Mouse (Mus musculus): ENCODE results near the gene Grm5. TPM values are rescaled to one million over a fixed set of nuclear protein-coding genes. Genes with fewer than 3 reads are reported as not detected.
A peak's percentile ranks its signal among the peaks of the same experiment; 100 is the strongest.

The Grm5 gene
- polyA plus RNA-seq, 1 experiment = not detected

GRCm38 (mm10) chr7:88128080-88128848, 544.3 kb downstream of the Grm5 start:
- Histone ChIP-seq H3K27ac (ENCODE audit: insufficient read depth, low read length) (no peak overlapping the region), H3K27me3 (ENCODE audit: control insufficient read depth, insufficient read depth, low read length) (0 out of 2 replicates have a peak, but pooled peaks cover 2% of the 10 kb centered on the region), H3K4me1 (ENCODE audit: control insufficient read depth, insufficient read depth, insufficient read length) (peaks cover 3% of the 10 kb centered on the region; the same call in 1 of the 2 replicates), H3K4me3 (ENCODE audit: extremely low read depth, insufficient read depth, insufficient read length) (no peak overlapping the region), H3K36me3 (ENCODE audit: control insufficient read depth, insufficient read depth, low read length) (no peaks in the 10 kb centered on the region)
- no peak for DNase-seq (ENCODE audit: low read depth in 1 of 2, low spot score in 2 of 2)
- 83% methylated on average over 8 of the region's 8 CpGs for WGBS
- no peak for TF ChIP-seq POLR2A (IDR thresholded peaks at IDR 0.05; ENCODE audit: low read depth, low read length)
- TF ChIP-seq CTCF (IDR thresholded peaks at IDR 0.05; ENCODE audit: extremely low read depth, insufficient read depth, insufficient read length, insufficient replicate concordance) = no peak

- DNase-seq (ENCODE audit: low read depth in 1 of 2, low spot score in 2 of 2) = peak in 1 of 2 experiments; percentile 4
These were observed 545.8 kb downstream of the Grm5 start for GRCm38 (mm10) chr7:88129536-88130487.

GRCm38 (mm10) chr7:88130488-88130849, 546.5 kb downstream of the Grm5 start:
- WGBS = 46% methylated on average over 22 of the region's 22 CpGs
- TF ChIP-seq POLR2A (IDR thresholded peaks at IDR 0.05; ENCODE audit: low read depth, low read length) (no peak), CTCF (IDR thresholded peaks at IDR 0.05; ENCODE audit: extremely low read depth, insufficient read depth, insufficient read length, insufficient replicate concordance) (no peak)
- Histone ChIP-seq H3K27me3 (ENCODE audit: control insufficient read depth, insufficient read depth, low read length) (0 out of 2 replicates have a peak, but pooled peaks cover 2% of the 10 kb centered on the region), H3K27ac (ENCODE audit: insufficient read depth, low read length) (no peak overlapping the region), H3K4me3 (ENCODE audit: extremely low read depth, insufficient read depth, insufficient read length) (no peak overlapping the region), H3K36me3 (ENCODE audit: control insufficient read depth, insufficient read depth, low read length) (no peaks in the 10 kb centered on the region), H3K4me1 (ENCODE audit: control insufficient read depth, insufficient read depth, insufficient read length) (peaks cover 3% of the 10 kb centered on the region; the same call in 1 of the 2 replicates)
- no peak for DNase-seq (ENCODE audit: low read depth in 1 of 2, low spot score in 2 of 2)

More at GRCm38 (mm10) chr7:88129536-88130487, 545.8 kb downstream of the Grm5 start:
- no peaks in the 10 kb centered on the region for H3K36me3 ChIP-seq (ENCODE audit: control insufficient read depth, insufficient read depth, low read length)
- H3K27ac ChIP-seq (ENCODE audit: insufficient read depth, low read length) = no peak overlapping the region
- peaks cover 3% of the 10 kb centered on the region; the same call in 1 of the 2 replicates for H3K4me1 ChIP-seq (ENCODE audit: control insufficient read depth, insufficient read depth, insufficient read length)
- H3K4me3 ChIP-seq (ENCODE audit: extremely low read depth, insufficient read depth, insufficient read length) = peak overlapping the region; percentile 5; the same call in 1 of the 2 replicates
- no peak for TF ChIP-seq CTCF (IDR thresholded peaks at IDR 0.05; ENCODE audit: extremely low read depth, insufficient read depth, insufficient read length, insufficient replicate concordance)
- TF ChIP-seq POLR2A (IDR thresholded peaks at IDR 0.05; ENCODE audit: low read depth, low read length) = no peak
- 22% methylated on average over 41 of the region's 41 CpGs for WGBS
- 0 out of 2 replicates have a peak, but pooled peaks cover 2% of the 10 kb centered on the region for H3K27me3 ChIP-seq (ENCODE audit: control insufficient read depth, insufficient read depth, low read length)

- H3K27ac ChIP-seq (ENCODE audit: insufficient read depth, low read length) = no peak overlapping the region
- WGBS = 88% methylated on average over 1 of the region's 1 CpGs
- H3K4me1 ChIP-seq (ENCODE audit: control insufficient read depth, insufficient read depth, insufficient read length) = no peaks in the 10 kb centered on the region
- no peak for DNase-seq (ENCODE audit: low read depth in 1 of 2, low spot score in 2 of 2)
- H3K36me3 ChIP-seq (ENCODE audit: control insufficient read depth, insufficient read depth, low read length) = no peaks in the 10 kb centered on the region
- no peak for TF ChIP-seq POLR2A (IDR thresholded peaks at IDR 0.05; ENCODE audit: low read depth, low read length)
- TF ChIP-seq CTCF (IDR thresholded peaks at IDR 0.05; ENCODE audit: extremely low read depth, insufficient read depth, insufficient read length, insufficient replicate concordance) = no peak
- H3K27me3 ChIP-seq (ENCODE audit: control insufficient read depth, insufficient read depth, low read length) = no peaks in the 10 kb centered on the region
- H3K4me3 ChIP-seq (ENCODE audit: extremely low read depth, insufficient read depth, insufficient read length) = no peak overlapping the region
These were observed 575.7 kb downstream of the Grm5 start for GRCm38 (mm10) chr7:88159542-88160241.

GRCm38 (mm10) chr7:88161586-88161985, 577.6 kb downstream of the Grm5 start:
- 94% methylated on average over 2 of the region's 2 CpGs for WGBS
- no peaks in the 10 kb centered on the region for H3K27me3 ChIP-seq (ENCODE audit: control insufficient read depth, insufficient read depth, low read length)
- H3K36me3 ChIP-seq (ENCODE audit: control insufficient read depth, insufficient read depth, low read length) = no peaks in the 10 kb centered on the region
- H3K4me1 ChIP-seq (ENCODE audit: control insufficient read depth, insufficient read depth, insufficient read length) = no peaks in the 10 kb centered on the region
- DNase-seq (ENCODE audit: low read depth in 1 of 2, low spot score in 2 of 2) = no peak
- H3K27ac ChIP-seq (ENCODE audit: insufficient read depth, low read length) = no peak overlapping the region
- TF ChIP-seq CTCF (IDR thresholded peaks at IDR 0.05; ENCODE audit: extremely low read depth, insufficient read depth, insufficient read length, insufficient replicate concordance) (no peak), POLR2A (IDR thresholded peaks at IDR 0.05; ENCODE audit: low read depth, low read length) (no peak)
- H3K4me3 ChIP-seq (ENCODE audit: extremely low read depth, insufficient read depth, insufficient read length) = no peak overlapping the region

Other genes with a start within 250 kb of the Grm5 start
- 0.07 TPM in 1 of 2 replicates, not detected in the other for gene Tyr, start 90.7 kb upstream of the Grm5 start, polyA plus RNA-seq (2012; rRNA removed)